Mouse (Mus musculus) kidney, postnatal 25 days (tissue): ENCODE measurements at regions not wholly inside any gene's neighbourhood (a gene's known extent, or its start where the extent isn't known, plus 50 kb on each side); places are given as distances from the start of the nearest gene placed in this dataset.
A peak's percentile ranks its signal among the peaks of the same experiment; 100 is the strongest.

Source experiments
- DNase-seq, 2 experiments: peaks; one replicate each; pipeline ENCODE4 v3.0.0; 2021; ENCODE audit warnings: mixed read lengths in 2 of 2

GRCm38 (mm10) chr10:38147421-38147820 lies 674.2 kb downstream of the Rfpl4b start:
- DNase-seq = no peak

GRCm38 (mm10) chr10:38139196-38139595 lies 682.4 kb downstream of the Rfpl4b start:
- no peak for DNase-seq

DNA sequence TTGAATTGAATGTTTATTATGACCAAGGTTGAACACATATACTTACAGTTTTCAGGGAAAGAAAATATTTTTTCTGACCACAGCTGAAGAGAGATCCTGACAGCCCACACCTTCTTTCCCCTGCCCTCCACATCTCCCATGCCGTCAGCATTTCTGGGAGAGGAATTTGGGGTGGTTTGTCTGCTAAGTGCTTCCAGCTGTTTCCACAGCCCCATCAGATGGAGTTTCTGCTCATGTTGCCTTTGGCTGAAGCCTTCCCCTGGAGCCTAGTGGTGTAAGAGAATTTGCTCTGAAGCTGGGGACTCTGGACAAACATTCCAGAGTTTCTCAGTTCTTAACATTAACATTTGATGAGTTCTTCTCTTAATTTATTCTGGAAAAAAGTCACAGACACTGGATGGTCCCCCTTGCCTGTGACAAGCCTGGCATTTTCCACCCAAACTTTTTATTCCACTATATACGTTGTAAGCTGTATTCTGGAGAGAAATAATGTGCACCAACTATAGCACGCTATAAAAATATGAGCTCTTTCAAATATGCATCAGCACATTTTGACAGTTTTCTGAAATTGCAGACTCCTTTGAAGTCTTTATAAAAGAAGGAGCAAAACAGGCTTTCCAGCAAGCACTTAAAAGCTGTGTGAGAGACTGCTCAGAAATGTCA lies 699.5 kb downstream of the Rfpl4b start:
- no peak for DNase-seq

DNA sequence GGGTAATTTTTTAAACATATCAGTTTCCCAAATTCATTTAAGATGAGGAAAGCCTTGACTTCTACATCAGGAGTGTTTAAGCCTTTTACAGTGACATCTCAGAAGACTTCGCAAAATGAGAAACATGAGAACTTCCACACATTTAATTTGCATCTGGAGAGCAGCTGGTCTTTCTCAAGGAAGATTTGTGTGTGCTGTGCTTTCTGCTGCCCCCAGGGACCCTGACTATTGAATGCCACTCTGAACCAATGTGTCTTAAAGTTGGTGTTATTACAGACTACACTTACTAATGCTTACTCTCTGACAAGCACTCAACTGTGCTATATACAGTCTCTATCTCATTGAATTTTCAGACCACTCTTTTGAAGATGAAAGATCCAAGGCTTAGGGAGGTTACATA lies 703.0 kb downstream of the Rfpl4b start:
- DNase-seq = no peak

DNA sequence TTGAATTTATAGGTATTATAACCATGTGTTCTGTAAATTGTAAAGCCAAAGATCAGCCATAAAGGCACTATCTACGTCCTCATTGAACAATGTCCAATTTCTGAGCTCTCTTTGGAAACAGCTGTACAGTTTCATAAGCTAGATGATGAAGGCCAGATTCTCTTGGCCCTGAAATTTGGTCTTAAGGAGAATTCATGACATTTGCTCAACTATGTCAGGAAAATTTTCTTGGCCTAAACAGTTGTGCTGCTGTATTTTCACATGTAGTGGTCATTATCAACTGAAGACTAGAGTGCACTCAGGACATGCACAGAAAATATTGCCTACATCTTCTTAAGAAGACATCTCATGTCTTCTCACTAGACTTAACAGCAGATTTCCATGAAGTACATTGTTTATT lies 705.1 kb downstream of the Rfpl4b start:
- no peak for DNase-seq

- no peak for DNase-seq
Observed at GRCm38 (mm10) chr10:38114194-38114593, 707.4 kb downstream of the Rfpl4b start.

DNA sequence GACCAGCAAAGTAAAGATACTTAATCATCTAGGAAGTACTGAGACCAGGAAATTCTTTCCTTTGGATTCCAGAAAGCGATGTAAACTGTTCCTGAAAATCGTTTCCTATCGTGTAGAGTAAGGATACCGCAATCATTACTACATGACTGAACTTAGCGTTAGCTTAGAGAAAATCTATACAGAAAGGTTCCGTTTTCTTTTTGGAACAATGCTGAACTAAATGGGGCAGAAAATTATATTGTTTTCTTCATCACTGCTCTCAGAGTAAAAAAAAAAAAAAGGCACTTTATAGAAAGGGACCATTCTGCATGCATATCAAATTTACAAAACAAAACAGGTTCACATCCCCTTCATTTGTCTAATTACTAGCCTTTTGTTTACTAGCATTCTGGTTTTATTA lies 713.0 kb downstream of the Rfpl4b start:
- DNase-seq = no peak

- no peak for DNase-seq
Observed at GRCm38 (mm10) chr10:38103570-38103969, 718.0 kb downstream of the Rfpl4b start.

DNA sequence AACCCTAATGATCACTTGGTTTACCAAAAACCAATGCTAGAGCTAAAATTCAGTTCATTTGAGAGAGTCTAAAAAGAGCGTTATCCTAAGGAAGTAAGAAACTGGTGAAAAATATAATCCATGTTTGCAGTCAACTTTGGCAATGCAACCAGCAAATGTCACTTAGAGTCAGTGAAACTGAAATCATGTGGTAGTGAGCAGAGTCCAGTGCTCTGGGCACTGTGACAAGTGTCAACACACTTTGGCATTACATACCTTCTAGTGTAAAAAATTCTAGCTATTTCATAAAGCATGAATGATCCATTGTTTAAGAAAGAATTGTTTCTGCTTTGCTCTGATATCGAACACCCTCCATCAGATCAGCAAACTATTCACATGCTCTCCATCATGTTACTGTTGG lies 743.1 kb downstream of the Rfpl4b start:
- DNase-seq = no peak

GRCm38 (mm10) chr10:38072394-38072793 lies 749.2 kb downstream of the Rfpl4b start:
- DNase-seq = no peak

GRCm38 (mm10) chr10:38059050-38059449 lies 762.5 kb downstream of the Rfpl4b start:
- DNase-seq = no peak

- no peak for DNase-seq
Observed at GRCm38 (mm10) chr10:38010452-38010851, 811.1 kb downstream of the Rfpl4b start.

DNA sequence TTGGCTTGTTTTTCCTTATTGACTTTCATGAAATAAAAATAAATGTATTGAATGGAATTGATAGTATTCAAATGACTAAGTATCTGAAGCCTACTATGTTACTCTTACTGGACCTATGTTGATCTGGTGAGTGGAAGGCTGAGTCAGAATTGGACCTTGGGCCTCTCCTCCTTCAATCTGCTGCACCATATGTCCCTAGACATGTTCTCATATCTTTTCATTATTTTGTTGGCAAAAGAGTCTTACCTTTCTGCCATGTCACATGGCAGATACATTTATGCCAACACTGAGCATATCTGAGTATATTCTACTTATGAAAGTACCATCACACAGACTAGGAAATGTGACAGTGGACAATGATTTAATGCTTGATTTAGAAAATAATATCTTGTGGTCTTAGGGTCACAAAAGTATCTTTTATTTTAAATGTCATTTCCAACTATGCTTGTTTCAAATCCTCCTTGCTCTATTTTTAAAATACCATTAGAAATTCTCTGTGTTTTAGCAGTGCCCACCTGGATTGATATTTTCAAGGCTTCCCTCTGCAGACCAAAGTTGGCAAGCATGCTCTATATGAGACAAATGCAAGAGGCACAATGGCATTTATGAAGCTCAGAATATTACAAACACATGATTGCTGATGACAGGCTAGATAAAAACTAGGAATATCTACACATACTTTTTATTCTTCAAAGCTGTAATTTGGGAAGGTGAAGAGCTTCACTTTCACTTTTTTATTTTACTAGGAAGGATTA lies 825.7 kb downstream of the Rfpl4b start:
- DNase-seq = no peak

DNA sequence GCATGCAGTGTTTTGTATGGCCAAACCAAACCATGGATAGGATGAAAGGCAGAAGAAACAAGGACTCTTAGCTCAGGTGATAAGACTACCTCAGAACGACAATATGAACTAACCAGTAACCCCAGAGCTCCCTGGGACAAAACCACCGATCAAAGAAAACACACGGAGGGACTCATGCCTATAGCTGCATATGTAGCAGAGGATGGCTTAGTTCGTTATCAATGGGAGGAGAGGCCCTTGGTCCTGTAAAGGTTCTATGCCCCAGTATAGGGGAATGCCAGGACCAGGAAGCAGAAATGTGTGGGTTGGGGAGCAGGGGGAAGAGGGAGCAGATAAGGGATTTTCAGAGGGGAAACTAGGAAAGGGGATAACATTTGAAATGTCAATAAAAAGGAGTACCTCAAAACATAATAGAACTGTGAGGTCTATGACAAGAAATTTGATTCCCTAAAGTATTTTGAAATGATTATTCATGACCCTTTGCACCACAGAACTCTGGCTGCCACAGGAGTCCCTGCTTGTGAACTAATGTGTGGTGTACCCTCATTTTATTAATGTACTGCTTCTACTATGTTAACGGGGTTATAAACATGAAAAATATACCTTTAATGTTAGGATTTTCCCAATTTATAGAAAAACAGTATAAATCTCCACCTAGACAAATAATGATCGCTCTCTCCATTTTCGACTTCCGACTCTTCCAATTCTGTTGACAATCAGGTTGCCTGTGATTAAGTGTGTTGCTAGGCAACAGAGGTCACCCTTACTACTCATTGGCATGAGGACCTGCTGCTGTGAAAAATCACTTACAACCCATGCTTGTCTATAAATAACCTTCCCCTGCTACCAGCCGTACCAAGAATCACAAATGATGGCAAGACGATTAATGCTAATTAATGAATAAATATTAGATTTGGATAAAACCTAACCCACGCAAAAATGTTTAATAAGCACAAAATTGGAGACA lies 833.0 kb downstream of the Rfpl4b start:
- DNase-seq = no peak

- DNase-seq = no peak
Observed at GRCm38 (mm10) chr10:37978899-37979539, 840.3 kb upstream of the Marcks start.

GRCm38 (mm10) chr10:37960051-37960450 lies 821.3 kb upstream of the Marcks start:
- no peak for DNase-seq

DNA sequence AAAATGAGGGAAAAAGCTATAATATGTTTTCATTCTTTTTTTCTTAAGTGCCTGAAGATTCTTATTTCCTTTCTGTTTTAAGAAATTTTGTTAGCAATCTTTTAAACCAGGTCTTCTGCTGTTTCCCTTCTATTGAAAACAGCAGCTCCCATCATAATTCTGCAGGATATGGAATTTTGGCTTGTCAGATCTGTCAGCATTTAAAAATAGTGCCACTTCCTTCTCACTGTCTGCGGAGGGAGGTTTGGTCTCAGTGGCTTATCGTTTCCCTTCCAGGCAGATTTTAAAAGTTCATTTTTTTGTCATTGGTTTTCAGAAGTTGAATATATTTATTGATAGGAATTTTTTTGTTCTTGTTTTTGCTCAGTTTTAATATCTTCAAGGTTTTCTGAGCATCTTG lies 776.1 kb upstream of the Marcks start:
- DNase-seq = no peak

GRCm38 (mm10) chr10:37911669-37912068 lies 772.9 kb upstream of the Marcks start:
- no peak for DNase-seq

DNA sequence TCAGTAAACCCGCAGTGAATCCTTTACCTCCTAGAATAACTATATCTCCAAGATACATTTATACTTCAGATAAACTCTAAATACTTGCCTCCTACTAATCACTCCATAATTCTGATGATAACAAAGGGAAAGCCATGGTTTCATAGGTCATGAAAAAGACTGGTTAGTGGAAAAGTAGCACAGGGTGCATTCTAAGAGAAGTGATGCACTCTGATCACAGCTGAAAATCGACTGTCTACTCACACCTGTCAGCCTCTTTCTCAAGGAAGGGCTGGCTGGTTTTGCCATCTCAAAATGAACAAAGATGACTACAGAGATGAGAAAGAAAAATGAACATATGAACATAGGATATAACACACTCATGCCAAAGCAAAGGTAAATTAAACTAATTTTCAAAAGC lies 769.6 kb upstream of the Marcks start:
- no peak for DNase-seq

- DNase-seq = no peak
Observed at GRCm38 (mm10) chr10:37907731-37908130, 769.0 kb upstream of the Marcks start.

DNA sequence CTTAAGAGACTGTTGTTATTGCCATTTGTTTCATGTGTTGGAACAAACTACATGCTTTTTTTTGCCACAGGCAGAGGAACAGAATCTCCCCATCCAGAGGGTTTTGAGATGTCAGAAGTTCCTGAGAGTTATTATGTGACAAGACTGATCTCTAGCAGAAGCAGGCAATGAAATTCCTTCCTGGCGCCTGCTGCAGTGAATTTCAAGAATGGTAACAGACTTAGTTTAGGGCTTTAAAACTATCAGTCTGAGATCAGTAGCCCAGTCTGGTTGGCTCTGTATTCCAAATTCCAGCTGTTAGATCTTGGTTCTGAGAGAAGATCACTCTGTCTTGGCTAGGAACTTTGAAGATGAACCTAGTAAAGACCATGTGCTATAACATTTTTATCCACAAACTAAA lies 749.2 kb upstream of the Marcks start:
- DNase-seq = peak in 1 of 2 experiments; percentile 25

GRCm38 (mm10) chr10:37880841-37881240 lies 742.1 kb upstream of the Marcks start:
- peak in 1 of 2 experiments; percentile 23 for DNase-seq

DNA sequence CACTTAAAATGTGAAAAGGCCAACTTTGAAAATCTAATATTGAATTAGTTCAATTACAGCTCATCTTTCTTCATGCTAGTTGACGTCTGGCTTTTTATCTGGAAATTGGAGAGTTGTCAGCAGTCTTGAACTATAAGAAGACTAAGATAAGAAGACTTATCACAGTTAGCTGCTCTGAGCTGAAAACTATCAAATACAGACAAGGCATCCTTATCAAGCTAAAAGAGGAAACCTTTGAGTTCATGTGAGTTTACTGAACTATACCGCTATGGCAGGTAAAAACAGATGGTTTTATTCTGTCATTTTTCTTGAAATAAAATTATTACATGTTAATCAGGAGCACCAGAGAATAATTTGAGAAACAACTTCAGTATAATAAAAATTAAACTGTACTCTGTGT lies 735.2 kb upstream of the Marcks start:
- no peak for DNase-seq
